Mouse (Mus musculus) brain, embryonic 14.5 days (tissue): ENCODE measurements around the gene Tmem185a.

Source experiments
- CTCF ChIP-seq: fragments of 200-500 bp; IDR thresholded peaks from 2 replicates; pipeline ENCODE4 v1.5.1; 2012; ENCODE audit warnings: inconsistent platforms, mild to moderate bottlenecking, moderate library complexity, borderline replicate concordance; ENCODE audit not compliant: insufficient read depth, insufficient read length; ENCODE audit errors: extremely low read depth
- POLR2A ChIP-seq: fragments of 200-500 bp; IDR thresholded peaks from 2 replicates; pipeline ENCODE4 v1.6.1; 2012; ENCODE audit warnings: mild to moderate bottlenecking, inconsistent platforms, borderline replicate concordance; ENCODE audit not compliant: poor library complexity, insufficient read depth, insufficient read length, severe bottlenecking; ENCODE audit errors: extremely low read depth

DNA sequence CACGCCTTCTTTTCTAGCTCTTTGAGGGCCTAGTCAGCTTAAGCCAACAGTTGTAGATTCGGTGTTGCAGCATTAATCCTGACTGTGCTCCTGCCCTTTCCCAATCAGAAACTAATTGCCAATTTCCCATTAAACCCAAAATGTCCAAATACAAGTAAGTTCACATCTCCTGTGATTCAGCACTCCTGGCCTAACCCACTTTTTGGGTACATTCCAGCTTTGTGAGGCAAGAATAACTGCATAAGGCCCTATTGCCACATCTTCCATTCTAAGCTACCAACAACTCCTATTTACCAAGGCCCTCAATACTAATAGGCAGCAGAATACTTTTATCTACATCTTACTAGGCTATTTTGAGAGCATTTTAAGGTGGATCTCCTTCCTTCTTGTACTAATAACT is 11.5 kb downstream of the Tmem185a start:
- TF ChIP-seq CTCF: no peak
- no peak for TF ChIP-seq POLR2A
